Mouse (Mus musculus): Measurements from ENCODE around the gene Ints7.

DNA sequence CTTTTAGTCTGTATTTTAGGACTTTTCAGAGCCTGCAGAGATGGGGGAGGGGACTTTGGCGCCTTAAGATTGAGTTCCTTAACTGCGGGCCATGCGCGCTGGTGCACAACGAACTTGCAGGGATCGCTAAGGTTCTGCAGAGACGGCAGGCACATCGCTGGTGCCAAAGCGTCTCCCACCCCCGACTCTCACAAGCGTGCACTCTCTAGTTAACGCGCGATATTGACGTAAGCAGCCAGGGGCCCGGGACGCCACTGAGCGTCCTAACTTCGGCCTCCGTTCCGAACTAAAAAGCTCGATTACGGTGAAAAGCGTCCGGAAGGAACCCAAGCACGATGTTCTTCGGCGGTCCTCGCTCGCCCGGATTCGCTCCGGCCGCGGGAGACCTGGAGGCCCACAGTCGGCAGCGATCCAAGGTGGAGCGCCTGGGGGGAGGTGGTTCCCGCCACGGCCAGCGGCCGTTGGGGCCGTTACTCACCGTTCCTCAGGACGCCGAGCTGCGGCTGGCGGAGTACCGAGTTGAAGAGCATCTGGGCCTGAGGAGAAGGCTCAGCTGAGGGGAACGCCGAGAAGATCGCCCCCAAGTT is 472 bp upstream of the Ints7 start:
- no peak for TF ChIP-seq POLR2A (IDR thresholded peaks at IDR 0.05; ENCODE audit: low read depth, low read length)
- TF ChIP-seq CTCF (IDR thresholded peaks at IDR 0.05; ENCODE audit: extremely low read depth, insufficient read length, insufficient replicate concordance, low read depth, low read length), result no peak

Data from small intestine, adult 2 months (tissue).